Mouse (Mus musculus): Measurements from ENCODE around the gene Mrpl30. TPM values are rescaled to one million over a fixed set of nuclear protein-coding genes. Genes with fewer than 3 reads are reported as not detected.

Mrpl30 gene
- total RNA-seq, 1 experiment from 2014 or later: 89.7 TPM

GRCm38 (mm10) chr1:37891400-37891799 is 1.1 kb downstream of the Mrpl30 start:
- ATAC-seq (ENCODE audit: extremely low read depth, insufficient number of reproducible peaks, low FRiP score, poor library complexity, severe bottlenecking): no peak

- no peak for ATAC-seq (ENCODE audit: extremely low read depth, insufficient number of reproducible peaks, low FRiP score, poor library complexity, severe bottlenecking)
Observed at GRCm38 (mm10) chr1:37894606-37895005, 4.3 kb downstream of the Mrpl30 start.

- no peak for ATAC-seq (ENCODE audit: extremely low read depth, insufficient number of reproducible peaks, low FRiP score, poor library complexity, severe bottlenecking)
Observed at GRCm38 (mm10) chr1:37899816-37900215, 9.5 kb downstream of the Mrpl30 start.

- no peak for ATAC-seq (ENCODE audit: extremely low read depth, insufficient number of reproducible peaks, low FRiP score, poor library complexity, severe bottlenecking)
Observed at GRCm38 (mm10) chr1:37900288-37900687, 10.0 kb downstream of the Mrpl30 start.

GRCm38 (mm10) chr1:37903178-37903577 is 12.9 kb downstream of the Mrpl30 start:
- no peak for ATAC-seq (ENCODE audit: extremely low read depth, insufficient number of reproducible peaks, low FRiP score, poor library complexity, severe bottlenecking)

GRCm38 (mm10) chr1:37912751-37913150 is 22.5 kb downstream of the Mrpl30 start:
- no peak for ATAC-seq (ENCODE audit: extremely low read depth, insufficient number of reproducible peaks, low FRiP score, poor library complexity, severe bottlenecking)

- ATAC-seq (ENCODE audit: extremely low read depth, insufficient number of reproducible peaks, low FRiP score, poor library complexity, severe bottlenecking): no peak
Observed at GRCm38 (mm10) chr1:37916393-37916792, 26.1 kb downstream of the Mrpl30 start, which contains the start of gene Lyg2. Gene Lyg2, minus strand, starts transcription at chr1:37916493.

GRCm38 (mm10) chr1:37917666-37918065 is 27.4 kb downstream of the Mrpl30 start:
- ATAC-seq (ENCODE audit: extremely low read depth, insufficient number of reproducible peaks, low FRiP score, poor library complexity, severe bottlenecking): no peak

- ATAC-seq (ENCODE audit: extremely low read depth, insufficient number of reproducible peaks, low FRiP score, poor library complexity, severe bottlenecking): no peak
Observed at GRCm38 (mm10) chr1:37918096-37918495, 27.8 kb downstream of the Mrpl30 start.

GRCm38 (mm10) chr1:37922536-37922935 is 32.3 kb downstream of the Mrpl30 start:
- no peak for ATAC-seq (ENCODE audit: extremely low read depth, insufficient number of reproducible peaks, low FRiP score, poor library complexity, severe bottlenecking)

GRCm38 (mm10) chr1:37925971-37926370 is 35.7 kb downstream of the Mrpl30 start:
- no peak for ATAC-seq (ENCODE audit: extremely low read depth, insufficient number of reproducible peaks, low FRiP score, poor library complexity, severe bottlenecking)

- ATAC-seq (ENCODE audit: extremely low read depth, insufficient number of reproducible peaks, low FRiP score, poor library complexity, severe bottlenecking): no peak
Observed at GRCm38 (mm10) chr1:37931806-37932205, 41.5 kb downstream of the Mrpl30 start.

Other genes starting within 250 kb of the Mrpl30 start
- 0.12 TPM in 2 replicates for gene 2010300C02Rik, start 170.4 kb upstream of the Mrpl30 start, total RNA-seq (2017)
- gene Tsga10, start 24.0 kb upstream of the Mrpl30 start, total RNA-seq (2017): 12.5 and 12.9 TPM in 2 replicates
- 1.3 and 1.5 TPM in 2 replicates for gene Lipt1, start 18.7 kb upstream of the Mrpl30 start, total RNA-seq (2017)
- gene Mitd1, start 66 bp upstream of the Mrpl30 start, total RNA-seq (2017): 45.7 and 46.7 TPM in 2 replicates
- not detected in 2 replicates for gene Lyg2, start 26.0 kb downstream of the Mrpl30 start, total RNA-seq (2017)
- gene Lyg1, start 67.3 kb downstream of the Mrpl30 start, total RNA-seq (2017): not detected in 2 replicates
- 59.2 and 63.0 TPM in 2 replicates for gene Txndc9, start 107.4 kb downstream of the Mrpl30 start, total RNA-seq (2017)
- 22.1 and 24.2 TPM in 2 replicates for gene Eif5b, start 107.5 kb downstream of the Mrpl30 start, total RNA-seq (2017)
- 36.9 and 41.4 TPM in 2 replicates for gene Rev1, start 239.3 kb downstream of the Mrpl30 start, total RNA-seq (2017)

Data from neutrophil, adult 5-6 weeks (primary cell).